In the genomic region with DNA sequence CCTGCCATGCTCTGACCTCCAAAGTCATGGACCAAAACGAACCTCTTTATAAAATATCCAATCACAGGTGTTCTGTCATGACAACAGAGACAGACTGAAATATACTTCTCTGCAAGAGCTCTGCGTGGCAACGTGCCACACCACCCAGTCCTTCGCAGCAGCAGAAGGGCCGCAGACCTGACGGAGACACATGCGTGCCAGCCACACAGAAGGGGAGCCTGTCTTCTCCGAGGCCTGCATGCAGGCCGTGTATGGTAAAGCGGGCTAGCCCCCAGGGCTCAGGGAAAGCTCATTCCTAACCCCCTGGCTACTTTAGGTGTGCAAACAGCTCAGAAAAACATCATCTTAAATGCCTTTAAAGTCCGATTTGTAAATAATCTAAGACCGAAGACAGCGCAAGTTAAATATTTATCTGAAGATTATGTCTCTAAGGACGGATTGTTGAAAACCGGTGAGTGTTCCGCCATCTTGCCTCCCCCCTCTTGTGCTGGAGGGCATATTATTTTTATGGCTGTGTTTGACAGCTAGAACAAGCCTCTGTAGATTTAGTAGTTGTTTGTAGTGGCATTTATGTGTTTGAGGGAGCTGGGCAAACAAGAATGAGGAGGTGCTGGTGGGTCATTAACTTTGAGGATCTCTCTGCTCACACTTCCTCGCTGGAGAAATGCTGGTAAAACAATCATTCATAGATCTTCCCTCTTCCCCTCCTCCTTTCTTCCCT, we compare ENCODE assay signal across 22 mouse cellular contexts.
DNase-seq lines count a peak whose midpoint lies in the region; ATAC-seq and TF ChIP-seq lines count a peak whose summit lies in the region.
"Had no signal": no experiment of that assay in that cellular context is flagged by ENCODE, and none has a peak within 500 bp of the region (broad histone marks: within the 10 kb centered on the region; RNA-seq: fewer than 3 reads in every experiment).

No protein-coding gene starts in this region.

- no peak overlapping the region for H3K4me3 ChIP-seq in intestine, embryonic 14.5 days (ENCODE audit: low read depth, low read length)
- no peak overlapping the region for H3K4me3 ChIP-seq in intestine, postnatal 0 days (ENCODE audit: low read depth, low read length)
- no peak overlapping the region for H3K4me3 ChIP-seq in left cerebral cortex, adult 2 months
- H3K4me3 ChIP-seq in intestine, embryonic 15.5 days (replicated peaks) = no peak overlapping the region
- H3K4me3 ChIP-seq in stomach, embryonic 16.5 days (replicated peaks; ENCODE audit: low read length) = no peak overlapping the region
- H3K4me3 ChIP-seq: heart, adult 2 months; hindbrain, embryonic 12.5 days; myocyte; neural tube, embryonic 13.5 days had no signal

- WGBS in intestine, embryonic 14.5 days = 29% methylated on average over 17 of the region's 17 CpGs
- WGBS in intestine, postnatal 0 days = 32% methylated on average over 17 of the region's 17 CpGs
- WGBS in intestine, embryonic 15.5 days = 32% methylated on average over 17 of the region's 17 CpGs
- 34% methylated on average over 17 of the region's 17 CpGs for WGBS in stomach, embryonic 16.5 days

- ATAC-seq in intestine, embryonic 14.5 days (replicated peaks; ENCODE audit: low FRiP score, low TSS enrichment, low read depth) = peak; percentile 72
- no peak for ATAC-seq in intestine, postnatal 0 days
- ATAC-seq in intestine, embryonic 15.5 days = peak; percentile 69
- ATAC-seq in stomach, embryonic 16.5 days (ENCODE audit: insufficient read depth, low FRiP score) = peak; percentile 53; the same call in 1 of the 2 replicates
- ATAC-seq: forebrain, embryonic 16.5 days; midbrain, embryonic 16.5 days had no signal

- no peaks in the 10 kb centered on the region for H3K9me3 ChIP-seq in intestine, embryonic 14.5 days (ENCODE audit: control insufficient read depth, low read length)
- H3K9me3 ChIP-seq in intestine, postnatal 0 days (ENCODE audit: control insufficient read depth) = no peaks in the 10 kb centered on the region
- no peaks in the 10 kb centered on the region for H3K9me3 ChIP-seq in intestine, embryonic 15.5 days
- no peaks in the 10 kb centered on the region for H3K9me3 ChIP-seq in stomach, embryonic 16.5 days (replicated peaks; ENCODE audit: control insufficient read depth, low read length)
- H3K9me3 ChIP-seq: hindbrain, embryonic 12.5 days; neural tube, embryonic 13.5 days had no signal

- no peaks in the 10 kb centered on the region for H3K36me3 ChIP-seq in intestine, embryonic 14.5 days (ENCODE audit: control insufficient read depth, insufficient read depth, low read length)
- no peaks in the 10 kb centered on the region for H3K36me3 ChIP-seq in intestine, postnatal 0 days (ENCODE audit: control insufficient read depth, insufficient read depth)
- no peaks in the 10 kb centered on the region for H3K36me3 ChIP-seq in intestine, embryonic 15.5 days
- H3K36me3 ChIP-seq in stomach, embryonic 16.5 days (ENCODE audit: control insufficient read depth, insufficient read depth, low read length) = no peaks in the 10 kb centered on the region
- H3K36me3 ChIP-seq: G1E; hindbrain, embryonic 12.5 days; neural tube, embryonic 13.5 days had no signal

- peaks cover 5% of the 10 kb centered on the region for H3K4me1 ChIP-seq in intestine, embryonic 14.5 days (replicated peaks; ENCODE audit: control insufficient read depth, insufficient read depth, low read length)
- no peaks in the 10 kb centered on the region for H3K4me1 ChIP-seq in intestine, postnatal 0 days (replicated peaks; ENCODE audit: control insufficient read depth, insufficient read depth, low read length)
- H3K4me1 ChIP-seq in intestine, embryonic 15.5 days (replicated peaks) = 0 out of 2 replicates have a peak, but pooled peaks cover 8% of the 10 kb centered on the region
- 0 out of 2 replicates have a peak, but pooled peaks cover 4% of the 10 kb centered on the region for H3K4me1 ChIP-seq in stomach, embryonic 16.5 days (ENCODE audit: control insufficient read depth, insufficient read depth, low read length)

- TF ChIP-seq CTCF in intestine, postnatal 0 days (IDR thresholded peaks at IDR 0.05; ENCODE audit: low read depth) = no peak
- no peak for TF ChIP-seq CTCF in left cerebral cortex, adult 2 months (IDR thresholded peaks at IDR 0.05)

- DNase-seq in intestine, embryonic 14.5 days (ENCODE audit: low spot score) = no peak
- peak; percentile 47 for DNase-seq in left cerebral cortex, postnatal 4 days
- DNase-seq in left cerebral cortex, adult 2 months (ENCODE audit: extremely low spot score in 1 of 2, low spot score in 2 of 2) = no peak
- no peak for DNase-seq in thymus, postnatal 36 days
- DNase-seq: adrenal gland, adult 2 months; B cell, adult 2 months; cerebellum, adult 18-20 months; gastrocnemius, postnatal 14 days; heart, adult 2 months; layer of hippocampus, adult 9-11 months; lung, postnatal 4 days; retina, postnatal 1 day had no signal

- peaks cover 16% of the 10 kb centered on the region; the same call in 1 of the 2 replicates for H3K27me3 ChIP-seq in intestine, embryonic 14.5 days (replicated peaks; ENCODE audit: control insufficient read depth, insufficient read depth, low read length)
- peaks cover under 1% of the 10 kb centered on the region; the same call in 1 of the 2 replicates for H3K27me3 ChIP-seq in intestine, postnatal 0 days (replicated peaks; ENCODE audit: control insufficient read depth, insufficient read depth, low read length)
- peaks cover 8% of the 10 kb centered on the region; the same call in 1 of the 2 replicates for H3K27me3 ChIP-seq in intestine, embryonic 15.5 days (replicated peaks)
- peaks cover 12% of the 10 kb centered on the region for H3K27me3 ChIP-seq in stomach, embryonic 16.5 days (ENCODE audit: control insufficient read depth, insufficient read depth, low read length)
- H3K27me3 ChIP-seq: CH12.LX had no signal

- peak overlapping the region; percentile 9; the same call in 1 of the 2 replicates for H3K27ac ChIP-seq in intestine, embryonic 14.5 days (ENCODE audit: low read depth)
- H3K27ac ChIP-seq in intestine, postnatal 0 days (ENCODE audit: low read depth, low read length) = no peak overlapping the region
- no peak overlapping the region for H3K27ac ChIP-seq in left cerebral cortex, adult 2 months
- H3K27ac ChIP-seq in intestine, embryonic 15.5 days = peak overlapping the region; percentile 48; the same call in 1 of the 2 replicates
- no peak overlapping the region; the same call in 1 of the 2 replicates for H3K27ac ChIP-seq in stomach, embryonic 16.5 days (ENCODE audit: low read length)
- H3K27ac ChIP-seq: heart, adult 2 months; hindbrain, embryonic 12.5 days; neural tube, embryonic 13.5 days had no signal

- H3K9ac ChIP-seq in intestine, embryonic 14.5 days (ENCODE audit: low read length) = no peak overlapping the region
- no peak overlapping the region for H3K9ac ChIP-seq in intestine, postnatal 0 days (ENCODE audit: low read depth, low read length)
- H3K9ac ChIP-seq in intestine, embryonic 15.5 days = no peak overlapping the region
- H3K9ac ChIP-seq in stomach, embryonic 16.5 days (ENCODE audit: low read length) = no peak overlapping the region
- H3K9ac ChIP-seq: hindbrain, embryonic 12.5 days; neural tube, embryonic 13.5 days had no signal

- H3K4me2 ChIP-seq in intestine, embryonic 14.5 days (ENCODE audit: low read length) = peak overlapping the region; percentile 15; the same call in 1 of the 2 replicates
- no peak overlapping the region for H3K4me2 ChIP-seq in intestine, postnatal 0 days (replicated peaks; ENCODE audit: low read depth)
- no peak overlapping the region for H3K4me2 ChIP-seq in intestine, embryonic 15.5 days (replicated peaks)
- H3K4me2 ChIP-seq in stomach, embryonic 16.5 days (ENCODE audit: low read depth, low read length) = no peak overlapping the region
- H3K4me2 ChIP-seq: hindbrain, embryonic 12.5 days; neural tube, embryonic 13.5 days had no signal

- intact Hi-C loops in left cerebral cortex, postnatal 4 days (cut with DNase I) = no loop called here
- intact Hi-C loops in left cerebral cortex, adult 2 months (cut with DNase I) = no loop called here

Comparison
In these comparisons a context has a peak if more than half of its experiments do, and no peak if none do; other contexts are left out.
1. H3K27ac ChIP-seq: peak in intestine, embryonic 14.5 days (single experiment) and intestine, embryonic 15.5 days (single experiment); none in intestine, postnatal 0 days (single experiment), left cerebral cortex, adult 2 months (single experiment) and stomach, embryonic 16.5 days (single experiment).